Mouse (Mus musculus) limb, embryonic 15.5 days (tissue): ENCODE results near the gene 9530053A07Rik. TPM values are rescaled to one million over a fixed set of nuclear protein-coding genes. Genes with fewer than 3 reads are reported as not detected.
"Not testable (repeated sequence)": the region's sequence is repeated elsewhere in the genome, so short reads cannot be mapped to it uniquely, and the experiment has no call there.

Source experiments
- ATAC-seq: fragments of 200-750 bp; cut with Nextera tagmentation; 2 replicates; pipeline ENCODE4 v1.8.0; 2017; ENCODE audit warnings: low read depth, moderate TSS enrichment; ENCODE audit not compliant: insufficient number of reproducible peaks, low FRiP score, low TSS enrichment
- H3K27ac ChIP-seq: fragments of 300-500 bp; sonication (generic); 2 replicates; pipeline ENCODE4 v1.5.1; 2015; ENCODE audit warnings: moderate library complexity, mild to moderate bottlenecking, inconsistent platforms
- H3K27me3 ChIP-seq: fragments of 300-500 bp; sonication (generic); 2 replicates; pipeline ENCODE4 v1.6.1; 2015; ENCODE audit warnings: inconsistent platforms
- H3K36me3 ChIP-seq: fragments of 300-500 bp; sonication (generic); 2 replicates; pipeline ENCODE4 v1.6.1; 2015; ENCODE audit warnings: inconsistent platforms
- H3K4me1 ChIP-seq: fragments of 300-500 bp; sonication (generic); 2 replicates; pipeline ENCODE4 v1.6.1; 2015; ENCODE audit warnings: inconsistent platforms
- H3K4me2 ChIP-seq: fragments of 300-500 bp; sonication (generic); 2 replicates; pipeline ENCODE4 v1.6.1; 2015; ENCODE audit warnings: mild to moderate bottlenecking, inconsistent platforms
- H3K4me3 ChIP-seq: fragments of 300-500 bp; sonication (generic); 2 replicates; pipeline ENCODE4 v1.5.1; 2015; ENCODE audit warnings: mild to moderate bottlenecking, inconsistent platforms
- H3K9ac ChIP-seq: fragments of 300-500 bp; sonication (generic); 2 replicates; pipeline ENCODE4 v1.6.1; 2015; ENCODE audit warnings: inconsistent platforms
- H3K9me3 ChIP-seq: fragments of 300-500 bp; sonication (generic); 2 replicates; pipeline ENCODE4 v1.6.1; 2016; ENCODE audit warnings: inconsistent platforms
- WGBS: fragments of 180-500 bp; shearing (Covaris S2); methylation state at CpG from one replicate; pipeline ENCODE4 v1.1.7; 2015; 5-methylcytosine and 5-hydroxymethylcytosine counted together
- polyA plus RNA-seq: library from polyadenylated mRNA; unstranded; fragments of >200 nt; fragmentation: Nextera tagmentation; extraction: Ambion mirVana; gene quantifications from 2 replicates; pipeline ENCODE4 v1.2.1, GENCODE M21; 2015

9530053A07Rik gene
- polyA plus RNA-seq, 1 experiment from 2014 or later = not detected

- Histone ChIP-seq H3K27me3 (no peaks in the 10 kb centered on the region), H3K9ac (no peak overlapping the region), H3K4me3 (no peak overlapping the region), H3K27ac (no peak overlapping the region), H3K4me1 (no peaks in the 10 kb centered on the region), H3K36me3 (no peaks in the 10 kb centered on the region), H3K4me2 (no peak overlapping the region), H3K9me3 (no peaks in the 10 kb centered on the region)
- 87% methylated on average over 1 of the region's 1 CpGs for WGBS
- no peak for ATAC-seq
Measured at GRCm38 (mm10) chr7:28149841-28150240, 20.6 kb downstream of the 9530053A07Rik start.

GRCm38 (mm10) chr7:28151584-28152221 lies 22.4 kb downstream of the 9530053A07Rik start:
- Histone ChIP-seq H3K4me1 (no peaks in the 10 kb centered on the region), H3K9ac (0 out of 2 replicates have a peak overlapping the region, but pooled peaks have one; percentile 14), H3K4me3 (no peak overlapping the region), H3K9me3 (no peaks in the 10 kb centered on the region), H3K27me3 (no peaks in the 10 kb centered on the region), H3K4me2 (no peak overlapping the region), H3K36me3 (no peaks in the 10 kb centered on the region), H3K27ac (no peak overlapping the region)
- 15% methylated on average over 13 of the region's 13 CpGs for WGBS
- ATAC-seq = no peak

- H3K27me3 ChIP-seq, ATAC-seq: not testable (repeated sequence)
- 40% methylated on average over 5 of the region's 5 CpGs for WGBS
Measured at GRCm38 (mm10) chr7:28153595-28153994, 24.3 kb downstream of the 9530053A07Rik start.

GRCm38 (mm10) chr7:28159292-28159691 lies 30.0 kb downstream of the 9530053A07Rik start:
- Histone ChIP-seq H3K4me2 (no peak overlapping the region), H3K27ac (no peak overlapping the region), H3K4me1 (no peaks in the 10 kb centered on the region), H3K9ac (no peak overlapping the region), H3K36me3 (no peaks in the 10 kb centered on the region), H3K9me3 (no peaks in the 10 kb centered on the region), H3K4me3 (no peak overlapping the region), H3K27me3 (0 out of 2 replicates have a peak, but pooled peaks cover 9% of the 10 kb centered on the region)
- WGBS = 44% methylated on average over 6 of the region's 6 CpGs
- no peak for ATAC-seq

More at GRCm38 (mm10) chr7:28153595-28153994, 24.3 kb downstream of the 9530053A07Rik start:
- H3K9ac ChIP-seq, H3K4me3 ChIP-seq, H3K4me1 ChIP-seq, H3K4me2 ChIP-seq, H3K9me3 ChIP-seq, H3K36me3 ChIP-seq, H3K27ac ChIP-seq: not testable (repeated sequence)

- Histone ChIP-seq H3K9me3 (no peaks in the 10 kb centered on the region), H3K4me3 (no peak overlapping the region), H3K4me2 (no peak overlapping the region), H3K9ac (no peak overlapping the region), H3K36me3 (no peaks in the 10 kb centered on the region), H3K4me1 (no peaks in the 10 kb centered on the region), H3K27ac (no peak overlapping the region), H3K27me3 (0 out of 2 replicates have a peak, but pooled peaks cover 9% of the 10 kb centered on the region)
- 81% methylated on average over 3 of the region's 3 CpGs for WGBS
- ATAC-seq = no peak
Measured at GRCm38 (mm10) chr7:28159893-28160292, 30.6 kb downstream of the 9530053A07Rik start.

- no peaks in the 10 kb centered on the region for H3K36me3 ChIP-seq
- H3K4me3 ChIP-seq = no peak overlapping the region
- no peak overlapping the region for H3K4me2 ChIP-seq
- 46% methylated on average over 9 of the region's 9 CpGs for WGBS
- H3K9ac ChIP-seq = no peak overlapping the region
- H3K27me3 ChIP-seq = 0 out of 2 replicates have a peak, but pooled peaks cover 9% of the 10 kb centered on the region
- H3K27ac ChIP-seq = no peak overlapping the region
- no peaks in the 10 kb centered on the region; the same call in 1 of the 2 replicates for H3K9me3 ChIP-seq
- H3K4me1 ChIP-seq = no peaks in the 10 kb centered on the region
- ATAC-seq = no peak
Measured at GRCm38 (mm10) chr7:28161163-28161749, 32.0 kb downstream of the 9530053A07Rik start.

GRCm38 (mm10) chr7:28165406-28165805 lies 36.1 kb downstream of the 9530053A07Rik start:
- ATAC-seq = no peak
- 81% methylated on average over 6 of the region's 6 CpGs for WGBS
- Histone ChIP-seq H3K9me3 (no peaks in the 10 kb centered on the region; the same call in 1 of the 2 replicates), H3K27me3 (no peaks in the 10 kb centered on the region), H3K27ac (no peak overlapping the region), H3K4me2 (no peak overlapping the region), H3K36me3 (no peaks in the 10 kb centered on the region), H3K4me1 (peaks cover 13% of the 10 kb centered on the region), H3K4me3 (no peak overlapping the region), H3K9ac (no peak overlapping the region)

- peak overlapping the region; percentile 83 for H3K4me2 ChIP-seq
- peak overlapping the region; percentile 97 for H3K4me3 ChIP-seq
- WGBS = 6% methylated on average over 9 of the region's 9 CpGs
- H3K36me3 ChIP-seq = no peaks in the 10 kb centered on the region
- H3K27ac ChIP-seq = peak overlapping the region; percentile 86
- ATAC-seq = no peak
- H3K27me3 ChIP-seq = no peaks in the 10 kb centered on the region
- peak overlapping the region; percentile 47 for H3K9ac ChIP-seq
- H3K4me1 ChIP-seq = peaks cover 29% of the 10 kb centered on the region
- H3K9me3 ChIP-seq = no peaks in the 10 kb centered on the region; the same call in 1 of the 2 replicates
Measured at GRCm38 (mm10) chr7:28168320-28169115, 39.3 kb downstream of the 9530053A07Rik start.

GRCm38 (mm10) chr7:28169489-28170422 lies 40.5 kb downstream of the 9530053A07Rik start, which contains the start of gene Fbl:
TSS of gene Fbl (plus strand) at chr7:28169710.
- Histone ChIP-seq H3K4me1 (peaks cover 29% of the 10 kb centered on the region), H3K27me3 (no peaks in the 10 kb centered on the region), H3K9me3 (no peaks in the 10 kb centered on the region; the same call in 1 of the 2 replicates), H3K4me3 (peak within 1 kb of the TSS; percentile 97), H3K36me3 (peaks cover 3% of the 10 kb centered on the region; the same call in 1 of the 2 replicates), H3K9ac (peak within 1 kb of the TSS; percentile 73), H3K27ac (peak within 1 kb of the TSS; percentile 92), H3K4me2 (peak within 1 kb of the TSS; percentile 83)
- ATAC-seq = peak; percentile 89
- WGBS = under 1% methylated on average over 80 of the region's 80 CpGs

- H3K9ac ChIP-seq = no peak overlapping the region
- H3K27me3 ChIP-seq = no peaks in the 10 kb centered on the region
- peaks cover 18% of the 10 kb centered on the region for H3K4me1 ChIP-seq
- no peak overlapping the region for H3K4me2 ChIP-seq
- H3K27ac ChIP-seq = no peak overlapping the region
- no peak overlapping the region for H3K4me3 ChIP-seq
- WGBS = 85% methylated on average over 4 of the region's 4 CpGs
- peaks cover 40% of the 10 kb centered on the region for H3K36me3 ChIP-seq
- no peak for ATAC-seq
- H3K9me3 ChIP-seq = no peaks in the 10 kb centered on the region
Measured at GRCm38 (mm10) chr7:28175358-28175757, 46.1 kb downstream of the 9530053A07Rik start.

- Histone ChIP-seq H3K27me3 (no peaks in the 10 kb centered on the region), H3K9me3 (no peaks in the 10 kb centered on the region), H3K36me3 (peaks cover 71% of the 10 kb centered on the region), H3K9ac (peak within 1 kb of the TSS; percentile 76), H3K4me2 (peak within 1 kb of the TSS; percentile 88), H3K27ac (peak within 1 kb of the TSS; percentile 93), H3K4me3 (peak within 1 kb of the TSS; percentile 98), H3K4me1 (peaks cover 13% of the 10 kb centered on the region)
- 1% methylated on average over 19 of the region's 25 CpGs for WGBS
- ATAC-seq = peak; percentile 90
Measured at GRCm38 (mm10) chr7:28179228-28179627, 50.0 kb downstream of the 9530053A07Rik start, which contains the start of gene Dyrk1b. TSS of gene Dyrk1b (plus strand) at chr7:28179469.
